Mouse (Mus musculus): ENCODE measurements at regions not wholly inside any gene's neighbourhood (a gene's known extent, or its start where the extent isn't known, plus 50 kb on each side); places are given as distances from the start of the nearest gene placed in this dataset.

DNA sequence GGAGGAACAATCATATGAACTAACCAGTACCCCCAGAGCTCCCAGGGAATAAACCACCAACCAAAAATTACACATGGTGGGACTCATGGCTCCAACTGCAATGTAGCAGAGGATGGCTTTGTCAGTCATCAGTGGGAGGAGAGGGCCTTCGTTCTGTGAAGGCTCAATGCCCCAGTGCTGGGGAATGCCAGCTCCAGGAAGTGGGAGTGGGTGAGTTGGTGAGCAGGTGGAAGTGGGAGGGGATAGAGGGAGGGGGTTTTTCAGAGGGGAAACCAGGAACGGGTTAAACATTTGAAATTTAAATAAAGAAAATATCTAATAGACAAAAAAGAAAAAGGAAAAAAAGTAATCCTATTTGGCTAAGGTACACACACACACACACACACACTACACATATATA, 88.4 kb upstream of the Cdkn2b start:
- Histone ChIP-seq H3K4me3 (ENCODE audit: insufficient read depth, poor library complexity, severe bottlenecking) (no peak overlapping the region), H3ac (ENCODE audit: control insufficient read depth, insufficient read length, low read depth) (no peak overlapping the region), H3K36me3 (ENCODE audit: control insufficient read depth, insufficient read depth) (no peaks in the 10 kb centered on the region), H3K79me3 (ENCODE audit: low read depth) (no peaks in the 10 kb centered on the region), H3K27me3 (ENCODE audit: control insufficient read depth, insufficient read depth, insufficient read length) (no peaks in the 10 kb centered on the region), H3K79me2 (ENCODE audit: control insufficient read depth, insufficient read depth) (no peaks in the 10 kb centered on the region)
- TF ChIP-seq FOSL1 (IDR thresholded peaks at IDR 0.05; ENCODE audit: insufficient read depth, low read length, poor library complexity, severe bottlenecking) (no peak), MYOD1 (IDR thresholded peaks at IDR 0.05; ENCODE audit: control insufficient read depth, insufficient read length, low read depth) (no peak), MYOG (IDR thresholded peaks at IDR 0.05; ENCODE audit: control insufficient read depth, extremely low read depth, insufficient read length) (no peak), CEBPB (IDR thresholded peaks at IDR 0.05; ENCODE audit: low read depth) (no peak), MAX (IDR thresholded peaks at IDR 0.05) (no peak), USF1 (IDR thresholded peaks at IDR 0.05; ENCODE audit: low read depth) (no peak), CTCF (IDR thresholded peaks at IDR 0.05; ENCODE audit: control insufficient read depth, insufficient read depth, insufficient read length) (no peak)

DNA sequence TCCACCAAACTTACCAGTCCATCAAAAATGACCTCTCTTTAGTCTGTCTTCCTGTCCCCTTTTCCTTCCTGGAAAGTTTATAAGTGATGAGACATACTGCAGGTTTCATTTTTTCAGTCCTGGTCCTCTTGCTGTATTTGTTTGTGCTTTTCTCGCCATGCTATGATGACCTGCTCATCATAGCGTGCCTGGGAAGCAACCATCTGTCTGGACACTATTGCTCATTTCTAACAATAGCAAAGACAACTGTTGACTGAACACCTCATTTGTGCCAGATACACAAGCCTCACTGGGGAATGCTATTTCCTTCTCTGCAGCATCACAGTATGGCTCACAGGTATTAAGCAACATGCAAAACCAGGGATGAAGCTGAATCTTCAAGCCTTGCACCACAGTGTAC, 85.2 kb upstream of the Cdkn2b start:
- Histone ChIP-seq H3K36me3 (ENCODE audit: control insufficient read depth, insufficient read depth) (no peaks in the 10 kb centered on the region), H3K79me3 (ENCODE audit: low read depth) (no peaks in the 10 kb centered on the region), H3K79me2 (ENCODE audit: control insufficient read depth, insufficient read depth) (no peaks in the 10 kb centered on the region), H3K27me3 (ENCODE audit: control insufficient read depth, insufficient read depth, insufficient read length) (no peaks in the 10 kb centered on the region), H3ac (ENCODE audit: control insufficient read depth, insufficient read length, low read depth) (no peak overlapping the region), H3K4me3 (ENCODE audit: insufficient read depth, poor library complexity, severe bottlenecking) (no peak overlapping the region)
- TF ChIP-seq MYOD1 (IDR thresholded peaks at IDR 0.05; ENCODE audit: control insufficient read depth, insufficient read length, low read depth), result no peak
- no peak for TF ChIP-seq CEBPB (IDR thresholded peaks at IDR 0.05; ENCODE audit: low read depth)
- no peak for TF ChIP-seq MYOG (IDR thresholded peaks at IDR 0.05; ENCODE audit: control insufficient read depth, extremely low read depth, insufficient read length)
- TF ChIP-seq FOSL1 (IDR thresholded peaks at IDR 0.05; ENCODE audit: insufficient read depth, low read length, poor library complexity, severe bottlenecking), result no peak
- no peak for TF ChIP-seq MAX (IDR thresholded peaks at IDR 0.05)
- no peak for TF ChIP-seq CTCF (IDR thresholded peaks at IDR 0.05; ENCODE audit: control insufficient read depth, insufficient read depth, insufficient read length)
- TF ChIP-seq USF1 (IDR thresholded peaks at IDR 0.05; ENCODE audit: low read depth), result no peak

DNA sequence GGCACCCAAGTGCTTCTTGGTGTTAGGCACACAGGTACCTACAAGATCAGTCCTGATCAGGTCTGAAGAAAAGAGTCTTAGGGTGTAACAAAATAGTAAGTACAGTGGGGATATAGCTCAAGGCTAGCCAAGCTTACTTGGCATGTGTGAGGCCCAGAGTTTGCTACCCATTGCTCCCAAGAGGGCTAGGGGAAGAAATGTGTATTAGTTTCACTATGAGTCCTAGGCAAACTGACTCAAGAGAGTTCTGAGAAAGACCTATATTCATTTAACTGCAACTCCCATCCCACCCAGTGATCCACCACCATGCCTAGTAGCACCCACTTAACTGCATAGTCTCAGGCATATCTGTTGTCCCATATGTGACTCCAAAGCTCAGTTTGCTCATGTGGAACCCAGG, 84.5 kb upstream of the Cdkn2b start:
- TF ChIP-seq CEBPB (IDR thresholded peaks at IDR 0.05; ENCODE audit: low read depth), result no peak
- TF ChIP-seq CTCF (IDR thresholded peaks at IDR 0.05; ENCODE audit: control insufficient read depth, insufficient read depth, insufficient read length), result no peak
- TF ChIP-seq MYOD1 (IDR thresholded peaks at IDR 0.05; ENCODE audit: control insufficient read depth, insufficient read length, low read depth), result no peak
- TF ChIP-seq FOSL1 (IDR thresholded peaks at IDR 0.05; ENCODE audit: insufficient read depth, low read length, poor library complexity, severe bottlenecking), result no peak
- TF ChIP-seq MAX (IDR thresholded peaks at IDR 0.05), result no peak
- no peak for TF ChIP-seq MYOG (IDR thresholded peaks at IDR 0.05; ENCODE audit: control insufficient read depth, extremely low read depth, insufficient read length)
- no peak for TF ChIP-seq USF1 (IDR thresholded peaks at IDR 0.05; ENCODE audit: low read depth)

DNA sequence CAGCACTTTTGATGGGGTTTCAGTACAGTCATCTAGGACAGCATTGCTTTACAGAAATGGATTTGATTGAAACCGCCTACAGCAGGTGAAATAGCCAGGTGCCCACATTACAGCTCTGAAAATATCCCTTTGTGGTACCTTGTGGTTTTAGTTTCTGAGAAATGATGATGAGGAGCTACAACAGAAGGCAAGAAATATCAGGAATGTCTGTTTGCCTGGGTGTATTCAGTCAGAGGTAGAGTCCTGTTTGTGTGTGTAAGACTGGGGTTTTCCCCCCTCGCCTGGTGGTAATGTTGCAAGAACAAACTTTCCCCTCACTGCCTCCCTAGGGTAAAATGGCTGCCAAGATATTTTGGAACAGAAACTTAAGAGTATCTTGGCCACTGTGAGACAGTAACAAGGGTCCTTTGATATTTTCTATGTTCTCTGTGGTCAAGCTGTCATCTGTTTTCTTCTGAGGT, 82.4 kb upstream of the Cdkn2b start:
- no peak for TF ChIP-seq USF1 (IDR thresholded peaks at IDR 0.05; ENCODE audit: low read depth)
- TF ChIP-seq MAX (IDR thresholded peaks at IDR 0.05), result no peak
- TF ChIP-seq CTCF (IDR thresholded peaks at IDR 0.05; ENCODE audit: control insufficient read depth, insufficient read depth, insufficient read length), result no peak
- no peak for TF ChIP-seq CEBPB (IDR thresholded peaks at IDR 0.05; ENCODE audit: low read depth)
- no peak for TF ChIP-seq FOSL1 (IDR thresholded peaks at IDR 0.05; ENCODE audit: insufficient read depth, low read length, poor library complexity, severe bottlenecking)
- TF ChIP-seq MYOG (IDR thresholded peaks at IDR 0.05; ENCODE audit: control insufficient read depth, extremely low read depth, insufficient read length), result no peak
- TF ChIP-seq MYOD1 (IDR thresholded peaks at IDR 0.05; ENCODE audit: control insufficient read depth, insufficient read length, low read depth), result no peak
- Histone ChIP-seq H3ac (ENCODE audit: control insufficient read depth, insufficient read length, low read depth) (no peak overlapping the region), H3K79me3 (ENCODE audit: low read depth) (no peaks in the 10 kb centered on the region), H3K36me3 (ENCODE audit: control insufficient read depth, insufficient read depth) (no peaks in the 10 kb centered on the region), H3K4me3 (ENCODE audit: insufficient read depth, poor library complexity, severe bottlenecking) (no peak overlapping the region), H3K79me2 (ENCODE audit: control insufficient read depth, insufficient read depth) (no peaks in the 10 kb centered on the region), H3K27me3 (ENCODE audit: control insufficient read depth, insufficient read depth, insufficient read length) (no peaks in the 10 kb centered on the region)

More for the DNA sequence above, 84.5 kb upstream of the Cdkn2b start:
- no peaks in the 10 kb centered on the region for H3K79me2 ChIP-seq (ENCODE audit: control insufficient read depth, insufficient read depth)
- no peak overlapping the region for H3K4me3 ChIP-seq (ENCODE audit: insufficient read depth, poor library complexity, severe bottlenecking)
- no peaks in the 10 kb centered on the region for H3K36me3 ChIP-seq (ENCODE audit: control insufficient read depth, insufficient read depth)
- no peak overlapping the region for H3ac ChIP-seq (ENCODE audit: control insufficient read depth, insufficient read length, low read depth)
- no peaks in the 10 kb centered on the region for H3K27me3 ChIP-seq (ENCODE audit: control insufficient read depth, insufficient read depth, insufficient read length)
- H3K79me3 ChIP-seq (ENCODE audit: low read depth), result no peaks in the 10 kb centered on the region

DNA sequence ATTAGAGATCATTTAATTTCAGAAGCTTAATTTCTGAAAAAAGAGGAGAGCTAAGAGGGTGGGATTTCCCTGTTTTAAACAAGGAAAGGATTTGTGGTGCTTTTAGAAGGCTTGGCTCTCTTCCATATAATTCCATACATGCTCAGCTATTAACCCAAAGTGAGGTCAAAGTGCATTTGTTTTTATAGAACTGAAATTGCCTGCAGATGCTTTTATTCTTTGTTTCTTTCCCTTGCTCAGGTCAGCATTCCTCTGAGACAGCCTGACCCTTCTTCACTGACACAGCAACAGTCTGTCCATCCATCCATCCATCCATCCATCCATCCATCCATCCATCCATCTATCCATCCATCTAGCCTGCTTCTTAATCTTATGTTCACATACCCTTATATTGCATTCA, 82.0 kb upstream of the Cdkn2b start:
- Histone ChIP-seq H3K36me3 (ENCODE audit: control insufficient read depth, insufficient read depth) (no peaks in the 10 kb centered on the region), H3K79me2 (ENCODE audit: control insufficient read depth, insufficient read depth) (no peaks in the 10 kb centered on the region), H3ac (ENCODE audit: control insufficient read depth, insufficient read length, low read depth) (no peak overlapping the region), H3K27me3 (ENCODE audit: control insufficient read depth, insufficient read depth, insufficient read length) (no peaks in the 10 kb centered on the region), H3K4me3 (ENCODE audit: insufficient read depth, poor library complexity, severe bottlenecking) (no peak overlapping the region), H3K79me3 (ENCODE audit: low read depth) (no peaks in the 10 kb centered on the region)
- no peak for TF ChIP-seq USF1 (IDR thresholded peaks at IDR 0.05; ENCODE audit: low read depth)
- TF ChIP-seq CEBPB (IDR thresholded peaks at IDR 0.05; ENCODE audit: low read depth), result no peak
- no peak for TF ChIP-seq MYOG (IDR thresholded peaks at IDR 0.05; ENCODE audit: control insufficient read depth, extremely low read depth, insufficient read length)
- TF ChIP-seq CTCF (IDR thresholded peaks at IDR 0.05; ENCODE audit: control insufficient read depth, insufficient read depth, insufficient read length), result no peak
- TF ChIP-seq MYOD1 (IDR thresholded peaks at IDR 0.05; ENCODE audit: control insufficient read depth, insufficient read length, low read depth), result no peak
- no peak for TF ChIP-seq FOSL1 (IDR thresholded peaks at IDR 0.05; ENCODE audit: insufficient read depth, low read length, poor library complexity, severe bottlenecking)

Data from C2C12 (cell line).